Mouse (Mus musculus) embryonic facial prominence, embryonic 10.5 days (tissue): ENCODE measurements around the gene Apex1. TPM values are rescaled to one million over a fixed set of nuclear protein-coding genes. Genes with fewer than 3 reads are reported as not detected.
"Not testable (repeated sequence)": the region's sequence is repeated elsewhere in the genome, so short reads cannot be mapped to it uniquely, and the experiment has no call there.

Experiments used
- DNase-seq: peaks from one replicate; pipeline ENCODE4 v3.0.0-alpha.2; 2017; ENCODE audit warnings: low spot score
- H3K27ac ChIP-seq: fragments of 300-500 bp; sonication (generic); replicated peaks from 2 replicates; pipeline ENCODE4 v1.5.1; 2016; ENCODE audit warnings: mild to moderate bottlenecking
- H3K27me3 ChIP-seq: fragments of 300-500 bp; sonication (generic); replicated peaks from 2 replicates; pipeline ENCODE4 v1.6.1; 2016; ENCODE audit warnings: low read depth, mild to moderate bottlenecking; ENCODE audit not compliant: poor library complexity, severe bottlenecking
- H3K36me3 ChIP-seq: fragments of 300-500 bp; sonication (generic); replicated peaks from 2 replicates; pipeline ENCODE4 v1.6.1; 2016; ENCODE audit warnings: mild to moderate bottlenecking, moderate library complexity
- H3K4me1 ChIP-seq: fragments of 300-500 bp; sonication (generic); 2 replicates; pipeline ENCODE4 v1.6.1; 2016
- H3K4me3 ChIP-seq: fragments of 300-500 bp; sonication (generic); 2 replicates; pipeline ENCODE4 v1.5.1; 2016; ENCODE audit warnings: mild to moderate bottlenecking, moderate library complexity
- H3K9me3 ChIP-seq: fragments of 300-500 bp; sonication (generic); 2 replicates; pipeline ENCODE4 v1.6.1; 2016; ENCODE audit warnings: mild to moderate bottlenecking
- WGBS: fragments of 180-500 bp; shearing (Covaris S2); methylation state at CpG from one replicate; pipeline ENCODE4 v1.1.7; 2016; 5-methylcytosine and 5-hydroxymethylcytosine counted together
- polyA plus RNA-seq: library from polyadenylated mRNA; unstranded; fragments of >200 nt; fragmentation: Nextera tagmentation; extraction: Ambion mirVana; gene quantifications from 2 replicates; pipeline ENCODE4 v1.2.1, GENCODE M21; 2016

The Apex1 gene
- polyA plus RNA-seq, 1 experiment from 2014 or later = 548 TPM

DNA sequence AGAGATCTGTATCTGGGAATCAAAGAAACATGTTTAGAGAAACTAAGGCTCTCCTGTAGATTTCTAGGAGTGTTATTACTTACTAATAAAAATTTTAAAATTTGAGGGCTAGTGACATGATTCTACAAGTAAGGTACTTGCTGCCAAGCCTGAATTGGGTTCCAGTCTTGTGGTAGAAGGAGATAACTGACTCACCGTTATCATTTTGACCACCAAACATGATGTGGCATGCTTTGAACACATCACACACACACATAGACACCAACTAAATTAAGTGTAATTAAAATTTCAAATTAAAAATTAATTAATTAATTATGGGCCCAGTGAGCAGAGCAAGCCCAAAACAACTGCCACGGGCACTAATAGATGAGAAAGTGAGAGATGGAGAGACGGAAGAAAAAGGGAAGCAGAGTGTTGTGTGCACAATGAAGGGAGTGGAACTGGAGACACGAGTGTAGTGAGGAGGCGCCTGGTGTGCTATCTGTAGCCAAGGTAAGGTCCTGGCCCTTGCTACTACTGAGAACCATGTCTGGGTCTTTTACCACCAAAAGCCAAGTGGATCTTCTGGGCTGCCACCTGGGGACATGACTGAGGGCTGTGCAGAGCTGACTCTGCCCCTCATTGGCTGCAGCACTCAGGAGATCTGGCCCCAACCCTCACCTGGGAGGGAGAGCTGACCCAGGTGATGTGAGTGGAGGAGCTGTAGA is 33.7 kb downstream of the Apex1 start:
- H3K27ac ChIP-seq, H3K9me3 ChIP-seq, DNase-seq, H3K4me3 ChIP-seq, H3K4me1 ChIP-seq, H3K36me3 ChIP-seq, H3K27me3 ChIP-seq: not testable (repeated sequence)
- 91% methylated on average over 5 of the region's 5 CpGs for WGBS

DNA sequence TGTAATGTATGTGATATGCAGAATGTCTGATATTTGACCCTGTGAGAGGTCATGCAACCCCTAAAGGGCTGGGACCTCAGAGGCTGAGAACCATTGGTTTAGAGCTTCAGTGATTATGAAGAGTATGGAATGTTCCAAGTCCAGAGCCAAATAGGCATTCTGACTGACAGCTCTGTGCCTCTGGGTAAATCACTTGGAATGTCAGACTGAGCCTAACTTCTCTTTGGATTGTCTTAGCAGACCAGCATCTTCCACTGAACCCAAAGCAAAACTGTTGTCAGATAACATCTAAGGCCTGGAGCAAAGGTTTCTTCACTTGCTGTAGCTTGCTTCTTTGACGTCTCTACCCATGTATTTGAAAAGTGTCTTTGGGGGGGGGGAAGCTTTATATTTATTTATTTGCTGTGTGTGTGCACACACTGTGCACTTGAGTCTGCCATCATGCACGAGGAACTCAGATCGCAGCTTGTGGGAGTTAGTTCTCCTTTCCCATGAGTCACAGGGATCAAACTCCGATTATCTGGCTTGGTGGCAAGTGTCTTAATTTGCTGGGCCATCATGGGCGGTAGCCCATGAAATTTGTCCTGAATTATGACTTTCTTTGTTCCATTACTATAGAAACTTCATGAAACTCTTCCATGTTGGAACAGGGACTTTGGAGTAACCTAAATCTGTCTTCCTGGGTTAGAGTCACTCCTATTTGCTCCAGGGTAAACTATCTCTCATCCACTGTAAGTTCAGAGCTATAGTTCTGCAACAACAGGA is 43.6 kb downstream of the Apex1 start:
- Histone ChIP-seq H3K9me3 (no peaks in the 10 kb centered on the region), H3K4me1 (peaks cover 12% of the 10 kb centered on the region; the same call in 1 of the 2 replicates), H3K27ac (no peak overlapping the region), H3K27me3 (no peaks in the 10 kb centered on the region), H3K4me3 (no peak overlapping the region), H3K36me3 (no peaks in the 10 kb centered on the region)
- WGBS = 80% methylated on average over 5 of the region's 5 CpGs
- no peak for DNase-seq

DNA sequence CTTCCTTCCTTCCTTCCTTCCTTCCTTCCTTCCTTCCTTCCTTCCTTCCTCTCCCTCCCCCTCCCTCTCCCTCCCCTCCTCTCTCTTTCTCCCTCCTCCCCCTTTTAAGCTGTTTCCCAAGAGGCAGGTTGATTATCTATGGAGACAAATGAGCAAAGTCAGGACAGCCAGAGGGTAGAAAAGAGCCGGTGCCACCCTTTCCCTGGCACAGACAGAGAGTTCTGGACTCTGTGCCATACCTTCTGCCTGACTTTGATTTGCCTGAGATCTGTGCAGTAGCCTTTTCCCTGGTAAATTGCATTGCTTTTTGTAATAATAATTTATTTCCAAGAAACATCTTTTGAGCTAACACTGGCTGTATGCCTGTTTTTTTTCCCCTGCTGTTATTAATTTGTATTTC is 44.3 kb downstream of the Apex1 start:
- DNase-seq = no peak
- H3K4me1 ChIP-seq = peaks cover 12% of the 10 kb centered on the region; the same call in 1 of the 2 replicates
- 21% methylated on average over 1 of the region's 1 CpGs for WGBS
- H3K36me3 ChIP-seq = no peaks in the 10 kb centered on the region
- no peak overlapping the region for H3K27ac ChIP-seq
- H3K9me3 ChIP-seq = no peaks in the 10 kb centered on the region
- no peaks in the 10 kb centered on the region for H3K27me3 ChIP-seq
- no peak overlapping the region for H3K4me3 ChIP-seq

- DNase-seq = no peak
- Histone ChIP-seq H3K4me3 (no peak overlapping the region), H3K36me3 (no peaks in the 10 kb centered on the region), H3K27ac (peak overlapping the region; percentile 24; the same call in 1 of the 2 replicates), H3K27me3 (no peaks in the 10 kb centered on the region), H3K9me3 (no peaks in the 10 kb centered on the region), H3K4me1 (peaks cover 12% of the 10 kb centered on the region; the same call in 1 of the 2 replicates)
- 24% methylated on average over 12 of the region's 12 CpGs for WGBS
These were observed 45.1 kb downstream of the Apex1 start for GRCm38 (mm10) chr14:50969558-50970544.

GRCm38 (mm10) chr14:50970822-50971221 is 46.1 kb downstream of the Apex1 start:
- no peak overlapping the region for H3K4me3 ChIP-seq
- peaks cover 12% of the 10 kb centered on the region; the same call in 1 of the 2 replicates for H3K4me1 ChIP-seq
- no peaks in the 10 kb centered on the region for H3K9me3 ChIP-seq
- H3K27ac ChIP-seq = no peak overlapping the region
- DNase-seq = no peak
- 0 out of 2 replicates have a peak, but pooled peaks cover 3% of the 10 kb centered on the region for H3K27me3 ChIP-seq
- H3K36me3 ChIP-seq = no peaks in the 10 kb centered on the region
- 63% methylated on average over 1 of the region's 1 CpGs for WGBS

DNA sequence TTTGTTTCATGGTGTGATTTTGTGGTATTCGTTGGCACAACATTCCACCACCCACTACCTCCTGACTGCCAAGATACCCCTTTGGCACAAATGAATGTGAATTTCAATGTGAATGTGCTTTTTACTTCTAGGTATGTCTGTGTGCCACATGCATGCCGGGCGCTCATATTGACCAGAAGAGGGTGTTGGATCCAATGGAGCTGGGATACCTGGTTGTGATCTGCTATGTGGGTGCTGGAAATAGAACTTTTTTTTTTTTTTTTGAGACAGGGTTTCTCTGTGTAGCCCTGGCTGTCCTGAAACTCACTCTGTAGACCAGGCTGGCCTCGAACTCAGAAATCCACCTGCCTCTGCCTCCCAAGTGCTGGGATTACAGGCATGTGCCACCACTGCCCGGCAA is 48.3 kb downstream of the Apex1 start:
- not testable (repeated sequence) for H3K27me3 ChIP-seq, H3K36me3 ChIP-seq, H3K4me3 ChIP-seq, DNase-seq, H3K9me3 ChIP-seq, H3K27ac ChIP-seq
- H3K4me1 ChIP-seq = peaks cover 23% of the 10 kb centered on the region
- WGBS = 83% methylated on average over 5 of the region's 5 CpGs

DNA sequence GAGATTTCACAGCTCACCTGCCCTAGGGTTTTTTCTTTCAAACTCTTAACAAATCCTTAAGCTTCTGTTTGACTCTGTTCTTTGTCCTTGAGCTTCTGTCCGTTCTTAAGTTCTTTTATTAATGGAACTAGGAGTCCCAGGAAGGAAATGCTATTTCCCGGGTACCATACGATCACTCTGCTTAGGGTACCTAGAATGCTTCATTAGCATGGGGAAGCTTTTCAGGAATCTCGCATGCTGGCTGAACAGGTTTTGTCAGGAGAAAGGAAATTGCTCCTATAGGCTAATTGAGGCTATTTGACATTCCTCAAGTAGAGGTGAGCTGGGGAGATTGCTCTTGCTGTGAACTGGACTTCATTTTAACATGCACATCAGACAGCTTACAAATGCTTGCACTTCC is 48.9 kb downstream of the Apex1 start:
- no peak overlapping the region for H3K4me3 ChIP-seq
- H3K27me3 ChIP-seq = 0 out of 2 replicates have a peak, but pooled peaks cover 3% of the 10 kb centered on the region
- no peaks in the 10 kb centered on the region for H3K36me3 ChIP-seq
- H3K4me1 ChIP-seq = peaks cover 23% of the 10 kb centered on the region
- WGBS = 49% methylated on average over 4 of the region's 4 CpGs
- no peak overlapping the region for H3K27ac ChIP-seq
- no peaks in the 10 kb centered on the region for H3K9me3 ChIP-seq
- DNase-seq = no peak

DNA sequence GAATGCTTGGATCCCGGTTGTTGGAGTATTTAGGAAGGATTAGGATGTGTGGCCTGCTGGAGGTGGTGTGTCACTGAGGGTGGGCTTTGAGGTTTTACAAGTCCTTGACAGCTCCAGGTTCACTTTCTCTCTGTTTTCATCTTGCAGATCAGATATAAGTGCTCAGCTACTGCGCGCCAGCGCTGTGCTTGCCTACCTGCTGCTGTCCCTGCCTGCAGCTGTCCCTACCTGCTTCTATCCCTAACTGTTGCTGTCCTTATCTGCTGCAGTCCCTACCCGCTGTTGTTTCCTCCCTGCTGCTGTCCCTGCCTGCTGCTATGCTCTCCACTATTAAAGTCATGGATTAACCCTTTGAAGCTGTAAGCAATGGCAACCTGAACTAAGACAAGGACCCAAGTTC is 50.2 kb downstream of the Apex1 start:
- Histone ChIP-seq H3K9me3 (no peaks in the 10 kb centered on the region), H3K4me3 (no peak overlapping the region), H3K36me3 (no peaks in the 10 kb centered on the region), H3K27ac (no peak overlapping the region), H3K27me3 (0 out of 2 replicates have a peak, but pooled peaks cover 3% of the 10 kb centered on the region), H3K4me1 (peaks cover 14% of the 10 kb centered on the region)
- 47% methylated on average over 5 of the region's 5 CpGs for WGBS
- no peak for DNase-seq

DNA sequence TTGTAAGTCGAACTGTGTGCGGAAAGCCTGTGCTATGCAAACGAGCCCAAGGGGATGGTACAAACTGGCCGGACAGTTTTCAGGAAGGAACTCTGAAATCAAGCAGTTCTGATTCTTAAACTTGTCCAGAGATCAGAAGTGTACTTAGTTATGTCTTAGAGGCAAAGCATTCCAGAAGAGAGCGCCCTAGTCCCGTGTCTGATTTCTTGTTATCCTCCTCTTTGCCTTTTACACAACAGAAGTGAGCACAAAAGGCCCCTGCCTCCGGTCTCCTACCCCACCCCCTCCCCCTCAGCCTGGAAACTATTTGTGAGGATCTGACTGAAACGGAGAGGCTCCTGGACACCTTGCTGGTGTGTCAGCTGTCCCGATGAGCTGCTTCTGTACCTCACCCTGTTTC is 51.9 kb downstream of the Apex1 start:
- Histone ChIP-seq H3K27ac (peak overlapping the region; percentile 45; the same call in 1 of the 2 replicates), H3K4me3 (no peak overlapping the region)

More for the DNA sequence above, 51.9 kb downstream of the Apex1 start:
- 21% methylated on average over 9 of the region's 9 CpGs for WGBS
- DNase-seq = peak; percentile 49
- Histone ChIP-seq H3K4me1 (peaks cover 10% of the 10 kb centered on the region), H3K27me3 (0 out of 2 replicates have a peak, but pooled peaks cover 3% of the 10 kb centered on the region), H3K36me3 (no peaks in the 10 kb centered on the region), H3K9me3 (no peaks in the 10 kb centered on the region)

Other genes with a start within 250 kb of the Apex1 start
- not detected in 2 replicates for gene Olfr747, start 231.8 kb upstream of the Apex1 start, polyA plus RNA-seq
- gene Olfr748, start 217.6 kb upstream of the Apex1 start, polyA plus RNA-seq = not detected in 2 replicates
- gene Olfr749, start 179.9 kb upstream of the Apex1 start, polyA plus RNA-seq = not detected in 2 replicates
- gene Ttc5, start 139.4 kb upstream of the Apex1 start, polyA plus RNA-seq = 104 and 107 TPM in 2 replicates
- gene Ccnb1ip1, start 117.2 kb upstream of the Apex1 start, polyA plus RNA-seq = not detected in 2 replicates
- gene Parp2, start 117.1 kb upstream of the Apex1 start, polyA plus RNA-seq = 68.0 and 68.7 TPM in 2 replicates
- 4.0 and 5.5 TPM in 2 replicates for gene Tep1, start 54.4 kb upstream of the Apex1 start, polyA plus RNA-seq
- gene Klhl33, start 27.5 kb upstream of the Apex1 start, polyA plus RNA-seq = 0.15 and 0.19 TPM in 2 replicates
- 178 and 185 TPM in 2 replicates for gene Osgep, start 75 bp upstream of the Apex1 start, polyA plus RNA-seq
- gene Pip4p1, start 5.9 kb downstream of the Apex1 start, polyA plus RNA-seq = 43.5 and 43.6 TPM in 2 replicates
- gene Pnp, start 6.1 kb downstream of the Apex1 start, polyA plus RNA-seq = 74.5 and 78.8 TPM in 2 replicates
- not detected in 2 replicates for gene Gm49342, start 19.5 kb downstream of the Apex1 start, polyA plus RNA-seq
- 0.39 and 0.84 TPM in 2 replicates for gene Pnp2, start 31.0 kb downstream of the Apex1 start, polyA plus RNA-seq
- not detected in 2 replicates for gene Rnase10, start 82.8 kb downstream of the Apex1 start, polyA plus RNA-seq
- not detected in 2 replicates for gene Rnase9, start 116.9 kb downstream of the Apex1 start, polyA plus RNA-seq
- not detected in 2 replicates for gene Rnase11, start 125.2 kb downstream of the Apex1 start, polyA plus RNA-seq
- not detected in 2 replicates for gene Rnase12, start 132.7 kb downstream of the Apex1 start, polyA plus RNA-seq
- not detected in 2 replicates for gene Olfr750, start 149.5 kb downstream of the Apex1 start, polyA plus RNA-seq
- 8.3 and 9.0 TPM in 2 replicates for gene Rnase4, start 166.1 kb downstream of the Apex1 start, polyA plus RNA-seq
- gene Ang, start 166.2 kb downstream of the Apex1 start, polyA plus RNA-seq = 2.3 and 3.5 TPM in 2 replicates
- gene Eddm3b, start 189.5 kb downstream of the Apex1 start, polyA plus RNA-seq = 0.10 and 0.17 TPM in 2 replicates
- not detected in 2 replicates for gene Rnase6, start 198.9 kb downstream of the Apex1 start, polyA plus RNA-seq
- gene Rnase1, start 221.8 kb downstream of the Apex1 start, polyA plus RNA-seq = 0.15 TPM in 1 of 2 replicates, not detected in the other
- not detected in 2 replicates for gene Rnase2b, start 237.3 kb downstream of the Apex1 start, polyA plus RNA-seq